Mouse (Mus musculus) heart, embryonic 14.5 days (tissue): Measurements from ENCODE around the gene Numbl. TPM values are rescaled to one million over a fixed set of nuclear protein-coding genes. Genes with fewer than 3 reads are reported as not detected.

Experiments used
- ATAC-seq: fragments of 200-750 bp; cut with Nextera tagmentation; 2 replicates; pipeline ENCODE4 v1.8.0; 2017; ENCODE audit warnings: low read depth, moderate TSS enrichment; ENCODE audit not compliant: insufficient number of reproducible peaks, insufficient read depth, low FRiP score
- H3K27ac ChIP-seq, 2 experiments: fragments of 200-500 bp in 1 of 2; fragments of 300-500 bp in 1 of 2; sonication (generic) in 1 of 2; replicated peaks in 1 of 2; 2 replicates each; pipeline ENCODE4 v1.5.1; 2012 to 2014; ENCODE audit warnings: low read depth in 2 of 2, low read length in 2 of 2, control low read depth in 1 of 2, mild to moderate bottlenecking in 1 of 2, mixed read lengths in 1 of 2; ENCODE audit not compliant: control insufficient read depth in 1 of 2, insufficient read depth in 1 of 2
- H3K27me3 ChIP-seq: fragments of 300-500 bp; sonication (generic); 2 replicates; pipeline ENCODE4 v1.6.1; 2014; ENCODE audit warnings: mild to moderate bottlenecking, low read length, control low read depth; ENCODE audit not compliant: control insufficient read depth, insufficient read depth
- H3K36me3 ChIP-seq: fragments of 300-500 bp; sonication (generic); 2 replicates; pipeline ENCODE4 v1.6.1; 2014; ENCODE audit warnings: mild to moderate bottlenecking, control low read depth, low read length, mixed read lengths; ENCODE audit not compliant: control insufficient read depth, insufficient read depth
- H3K4me1 ChIP-seq, 2 experiments: fragments of 200-500 bp in 1 of 2; fragments of 300-500 bp in 1 of 2; sonication (generic) in 1 of 2; 2 replicates each; pipeline ENCODE4 v1.6.1; 2012 to 2014; ENCODE audit warnings: low read length in 2 of 2, control low read depth in 1 of 2, mixed read lengths in 1 of 2; ENCODE audit not compliant: control insufficient read depth in 2 of 2, insufficient read depth in 2 of 2
- H3K4me2 ChIP-seq: fragments of 300-500 bp; sonication (generic); 2 replicates; pipeline ENCODE4 v1.6.1; 2014; ENCODE audit warnings: mild to moderate bottlenecking, low read length
- H3K4me3 ChIP-seq, 2 experiments: fragments of 200-500 bp in 1 of 2; fragments of 300-500 bp in 1 of 2; sonication (generic) in 1 of 2; 2 replicates each; pipeline ENCODE4 v1.5.1; 2012 to 2014; ENCODE audit warnings: low read length in 2 of 2, mild to moderate bottlenecking in 2 of 2, control low read depth in 1 of 2, low read depth in 1 of 2, moderate library complexity in 1 of 2; ENCODE audit not compliant: control insufficient read depth in 1 of 2, insufficient read depth in 1 of 2
- H3K9ac ChIP-seq: fragments of 300-500 bp; sonication (generic); 2 replicates; pipeline ENCODE4 v1.6.1; 2014; ENCODE audit warnings: mild to moderate bottlenecking, low read length
- H3K9me3 ChIP-seq: fragments of 300-500 bp; sonication (generic); 2 replicates; pipeline ENCODE4 v1.6.1; 2016; ENCODE audit warnings: low read length, control low read depth; ENCODE audit not compliant: control insufficient read depth
- WGBS: fragments of 180-500 bp; shearing (Covaris S2); extraction: QIAGEN DNeasy Blood & Tissue Kit; methylation state at CpG from one replicate; pipeline ENCODE4 v1.1.7; 2014; 5-methylcytosine and 5-hydroxymethylcytosine counted together
- polyA plus RNA-seq: library from polyadenylated mRNA; unstranded; fragments of >200 nt; fragmentation: Nextera tagmentation; extraction: Ambion mirVana; gene quantifications from 2 replicates; pipeline ENCODE4 v1.2.1, GENCODE M21; 2014

The Numbl gene
- 3.3 and 5.4 TPM in 2 replicates for polyA plus RNA-seq

- Histone ChIP-seq H3K4me1 (peaks cover 17 to 19% of the 10 kb centered on the region in 2 experiments), H3K9me3 (no peaks in the 10 kb centered on the region), H3K4me2 (peak within 1 kb of the TSS; percentile 92), H3K36me3 (peaks cover 12% of the 10 kb centered on the region), H3K9ac (peak within 1 kb of the TSS; percentile 82), H3K27ac (peak within 1 kb of the TSS; percentile 53 to 55), H3K4me3 (peak within 1 kb of the TSS; percentile 74 to 81), H3K27me3 (no peaks in the 10 kb centered on the region)
- ATAC-seq, result peak; percentile 80
- under 1% methylated on average over 46 of the region's 47 CpGs for WGBS
These were observed at the start of gene Numbl for GRCm38 (mm10) chr7:27258205-27258899. Gene Numbl, plus strand, starts transcription at chr7:27258433.

- H3K4me3 ChIP-seq, result no peak overlapping the region
- no peak for ATAC-seq
These were observed 45.6 kb upstream of the Numbl start for GRCm38 (mm10) chr7:27212626-27213025.

DNA sequence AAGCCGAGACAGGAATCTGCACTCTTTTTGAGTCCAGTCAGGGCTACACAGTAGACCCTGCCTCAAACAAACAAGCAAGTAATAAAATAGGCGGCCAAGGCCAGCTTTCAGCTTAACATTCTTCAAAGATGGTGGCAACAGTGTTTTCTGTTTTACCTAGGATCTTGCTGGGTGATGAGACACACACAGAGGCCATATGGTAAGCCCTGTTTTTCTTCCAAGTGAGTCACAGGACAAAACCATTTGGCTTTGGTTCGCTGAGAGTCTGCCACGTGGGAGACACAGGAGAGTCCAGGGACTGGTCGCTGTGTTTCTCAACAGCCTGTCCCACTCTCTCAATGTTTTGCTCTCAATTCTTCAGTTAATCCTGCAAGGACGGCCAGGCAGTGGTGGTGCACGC is 39.6 kb upstream of the Numbl start:
- Histone ChIP-seq H3K27me3 (no peaks in the 10 kb centered on the region), H3K4me2 (no peak overlapping the region), H3K9ac (no peak overlapping the region), H3K27ac (no peak overlapping the region), H3K9me3 (no peaks in the 10 kb centered on the region), H3K4me3 (no peak overlapping the region), H3K4me1 (no peaks in the 10 kb centered on the region), H3K36me3 (peaks cover 49% of the 10 kb centered on the region)
- no peak for ATAC-seq
- WGBS, result 84% methylated on average over 7 of the region's 7 CpGs

More at GRCm38 (mm10) chr7:27212626-27213025, 45.6 kb upstream of the Numbl start:
- Histone ChIP-seq H3K4me1 (no peaks in the 10 kb centered on the region), H3K9me3 (no peaks in the 10 kb centered on the region), H3K27ac (no peak overlapping the region), H3K27me3 (no peaks in the 10 kb centered on the region), H3K4me2 (no peak overlapping the region), H3K36me3 (peaks cover 74% of the 10 kb centered on the region), H3K9ac (no peak overlapping the region)
- 78% methylated on average over 2 of the region's 2 CpGs for WGBS

DNA sequence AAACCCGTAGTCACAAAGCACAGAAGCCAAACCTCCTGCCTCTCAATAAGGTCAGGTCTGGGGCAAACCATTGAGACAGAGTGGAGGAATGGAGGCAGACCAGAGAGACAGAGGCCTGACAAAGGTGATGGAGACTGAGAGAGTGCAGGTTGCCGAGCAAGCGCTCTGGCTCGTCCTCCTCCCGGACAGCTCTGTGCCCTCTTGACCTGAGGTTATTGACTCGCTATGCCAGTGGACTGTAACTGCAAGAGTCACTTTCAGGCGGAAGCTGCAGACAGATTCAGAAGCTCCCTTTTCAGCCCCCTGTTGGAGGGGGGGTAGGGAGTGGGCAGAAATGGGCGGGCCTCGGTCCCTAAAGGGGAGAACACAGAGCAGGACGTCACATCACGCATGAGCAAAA is 38.3 kb upstream of the Numbl start:
- WGBS, result 88% methylated on average over 11 of the region's 11 CpGs
- H3K27ac ChIP-seq, result no peak overlapping the region
- H3K4me3 ChIP-seq, result no peak overlapping the region
- H3K4me2 ChIP-seq, result no peak overlapping the region
- H3K9ac ChIP-seq, result no peak overlapping the region
- no peaks in the 10 kb centered on the region for H3K27me3 ChIP-seq
- no peak for ATAC-seq
- H3K4me1 ChIP-seq, result peaks cover 0 to 9% of the 10 kb centered on the region in 2 experiments; a peak in 2 of 4 replicates
- H3K36me3 ChIP-seq, result peaks cover 39% of the 10 kb centered on the region
- no peaks in the 10 kb centered on the region for H3K9me3 ChIP-seq

DNA sequence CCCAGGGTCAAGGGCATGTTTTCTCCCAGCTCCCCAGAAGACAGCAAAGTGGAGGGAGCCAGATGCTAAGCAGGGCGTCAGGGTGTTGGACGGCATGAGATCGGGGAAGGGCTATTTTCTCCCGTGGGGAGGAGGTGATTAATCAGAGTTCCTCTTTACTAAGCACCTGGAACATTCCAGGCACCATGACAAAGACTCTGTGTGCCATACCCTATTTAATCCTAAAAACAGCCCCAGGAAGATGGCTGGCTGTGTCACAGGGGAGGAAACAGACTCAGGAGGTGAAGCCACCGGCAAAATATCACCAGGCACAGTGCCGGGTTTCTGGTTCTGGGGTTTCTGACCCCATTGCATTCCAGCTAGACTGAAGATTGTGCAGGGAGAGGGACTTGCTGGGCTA is 36.3 kb upstream of the Numbl start:
- Histone ChIP-seq H3K4me2 (no peak overlapping the region), H3K4me1 (peaks cover 9 to 29% of the 10 kb centered on the region in 2 experiments), H3K27ac (no peak overlapping the region), H3K9ac (no peak overlapping the region), H3K4me3 (no peak overlapping the region), H3K27me3 (no peaks in the 10 kb centered on the region), H3K36me3 (peaks cover 19% of the 10 kb centered on the region), H3K9me3 (no peaks in the 10 kb centered on the region)
- WGBS, result 65% methylated on average over 6 of the region's 6 CpGs
- no peak for ATAC-seq

DNA sequence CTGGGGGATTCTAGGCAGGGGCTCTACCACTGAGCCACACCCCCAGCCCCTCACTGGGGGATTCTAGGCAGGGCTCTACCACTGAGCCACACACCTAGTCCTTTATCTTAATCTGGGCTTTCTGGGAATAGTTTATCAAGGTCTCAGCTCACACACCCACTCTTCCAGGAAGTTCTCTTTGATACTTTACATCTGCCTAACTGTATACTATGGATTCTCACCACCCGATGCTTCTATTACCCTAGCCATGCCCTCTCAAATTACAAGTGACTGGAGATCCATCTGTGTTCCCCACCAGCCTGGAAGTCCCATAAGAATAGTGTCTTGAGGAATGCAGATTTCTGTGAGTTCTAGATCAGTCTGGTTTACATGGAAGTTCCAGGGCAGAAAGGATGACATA is 35.7 kb upstream of the Numbl start:
- Histone ChIP-seq H3K27me3 (no peaks in the 10 kb centered on the region), H3K4me2 (no peak overlapping the region), H3K4me1 (peaks cover 15 to 35% of the 10 kb centered on the region in 2 experiments), H3K4me3 (no peak overlapping the region), H3K9me3 (no peaks in the 10 kb centered on the region), H3K27ac (no peak overlapping the region), H3K9ac (no peak overlapping the region), H3K36me3 (peaks cover 18% of the 10 kb centered on the region)
- 79% methylated on average over 1 of the region's 1 CpGs for WGBS
- ATAC-seq, result no peak

- H3K9ac ChIP-seq, result peak overlapping the region; percentile 46; the same call in 1 of the 2 replicates
- H3K4me2 ChIP-seq, result no peak overlapping the region
- no peak overlapping the region for H3K4me3 ChIP-seq
- no peak for ATAC-seq
- H3K27ac ChIP-seq, result no peak overlapping the region
- no peaks in the 10 kb centered on the region for H3K27me3 ChIP-seq
- peaks cover 4% of the 10 kb centered on the region; the same call in 1 of the 2 replicates for H3K36me3 ChIP-seq
- no peaks in the 10 kb centered on the region for H3K9me3 ChIP-seq
- peaks cover 22 to 37% of the 10 kb centered on the region in 2 experiments for H3K4me1 ChIP-seq
- WGBS, result 80% methylated on average over 11 of the region's 11 CpGs
These were observed 33.2 kb upstream of the Numbl start for GRCm38 (mm10) chr7:27224877-27225575.
